Mouse (Mus musculus) embryo, embryonic 11.5 days (tissue): ENCODE data around the gene Uox.

Source experiments
- DNase-seq: peaks from one replicate; pipeline ENCODE4 v3.0.0-alpha.2; 2012; ENCODE audit warnings: low read depth, low spot score

Gene Uox

DNA sequence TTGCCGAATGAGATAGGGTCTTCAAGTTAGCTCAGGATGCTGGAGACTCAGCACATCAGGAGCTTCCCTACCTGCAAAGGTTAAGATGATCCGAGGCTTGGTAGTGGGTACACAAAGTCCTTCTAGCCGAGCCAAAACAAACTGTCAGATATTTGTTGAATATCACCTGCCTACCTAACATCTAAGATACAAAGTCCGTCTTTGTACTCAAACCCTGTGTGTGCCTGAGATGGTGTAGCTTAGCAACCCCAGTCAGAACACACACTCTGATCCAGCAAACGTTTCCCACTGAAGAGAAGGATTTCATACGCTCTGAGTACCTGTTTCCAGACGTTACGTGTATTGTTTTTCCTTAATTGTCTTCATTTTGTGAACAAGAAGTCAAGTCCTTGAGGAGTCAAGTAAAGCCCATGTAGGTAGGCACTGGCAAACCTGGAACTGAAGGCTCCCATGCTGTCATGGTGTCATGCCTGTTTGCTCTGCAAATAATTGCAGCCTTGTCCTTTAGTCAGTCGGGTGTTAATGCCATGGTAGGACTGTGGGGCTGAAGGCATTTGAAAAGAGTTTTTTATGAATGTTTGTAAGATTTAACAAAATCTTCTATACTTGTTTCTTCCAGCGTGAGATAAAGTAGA is at the start of gene Uox:
Gene Uox (plus strand): TSS at position 279 of the 635 bp plus-strand sequence.
- DNase-seq = no peak

DNA sequence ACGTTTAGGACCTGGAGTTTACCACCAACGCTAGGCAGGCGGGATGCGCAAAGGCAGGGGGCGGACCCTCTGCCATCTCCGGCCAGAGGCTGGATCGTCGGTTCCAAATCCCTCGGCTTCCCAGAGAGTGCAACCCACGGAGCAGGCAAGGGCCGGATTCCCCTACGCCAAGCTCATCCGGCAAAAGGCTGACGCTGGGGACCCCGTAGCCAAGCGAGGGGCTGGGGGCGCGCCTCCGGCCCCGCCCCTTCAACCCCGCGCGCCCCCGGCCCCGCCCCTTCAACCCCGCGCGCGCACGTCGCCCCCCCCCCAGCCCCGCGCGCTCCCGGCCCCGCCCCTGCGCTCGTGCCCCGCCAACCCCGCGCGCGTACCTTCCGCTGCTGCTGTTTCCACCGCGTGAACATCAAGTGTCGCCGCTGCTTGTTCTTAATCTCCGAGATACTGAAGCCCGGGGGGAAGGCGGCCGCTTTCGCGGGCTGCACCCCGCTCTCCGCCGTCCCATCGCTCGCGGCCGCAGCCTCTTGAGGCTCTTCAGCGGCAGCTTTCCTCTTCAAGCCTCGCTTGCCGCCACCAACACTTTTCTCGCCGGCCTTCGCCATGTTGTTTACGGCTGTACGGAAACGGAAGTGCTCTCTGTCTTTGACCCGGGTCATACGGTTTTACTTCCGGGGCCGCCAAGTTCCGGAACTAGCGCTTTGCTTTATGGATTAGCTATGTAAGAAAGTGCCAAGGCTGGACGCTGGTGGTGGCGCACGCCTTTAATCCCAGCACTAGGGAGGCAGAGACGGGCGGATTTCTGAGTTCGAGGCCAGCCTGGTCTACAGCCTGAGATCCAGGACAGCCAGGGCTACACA is 49.2 kb upstream of the Uox start, which contains the start of gene Rpf1:
Gene Rpf1 (minus strand): TSS at position 632 of the 854 bp plus-strand sequence.
- peak; percentile 82 for DNase-seq

DNA sequence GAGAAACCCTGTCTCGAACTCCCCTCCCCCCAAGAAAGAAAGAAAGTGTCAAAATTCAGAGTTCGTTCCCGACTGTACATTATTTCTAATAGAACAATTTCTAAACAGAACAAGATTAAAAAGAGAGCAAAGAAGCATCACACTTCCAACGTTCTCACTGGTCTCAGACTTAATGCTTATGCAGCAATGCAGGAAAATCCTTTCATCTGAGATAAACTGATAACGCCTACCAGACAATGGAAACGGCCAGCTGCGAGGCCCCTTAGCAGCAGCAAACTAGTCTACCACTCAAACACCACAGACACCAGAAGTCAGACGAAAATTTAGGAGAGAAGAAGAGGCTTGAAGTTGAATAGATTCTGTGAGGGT is 48.6 kb upstream of the Uox start:
- DNase-seq = no peak

DNA sequence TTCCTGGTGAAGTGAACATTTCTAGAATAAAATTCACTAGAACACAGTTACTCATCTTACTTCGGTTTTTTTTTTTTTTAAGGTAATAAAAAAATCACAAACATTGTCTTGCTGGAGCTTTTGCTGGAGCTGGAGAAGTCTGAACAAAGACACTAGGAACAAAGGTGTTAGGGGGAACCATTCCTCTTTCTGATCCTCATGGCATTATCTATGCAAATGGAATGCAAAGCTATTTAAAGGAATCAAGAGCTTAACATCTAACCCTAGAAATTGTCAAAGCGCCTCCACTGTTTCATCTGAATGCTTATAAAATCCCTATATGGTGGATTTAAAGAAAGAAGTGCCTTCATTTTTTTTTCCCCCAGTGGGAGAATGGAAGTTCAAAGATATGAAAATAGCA is 41.9 kb upstream of the Uox start:
- no peak for DNase-seq

DNA sequence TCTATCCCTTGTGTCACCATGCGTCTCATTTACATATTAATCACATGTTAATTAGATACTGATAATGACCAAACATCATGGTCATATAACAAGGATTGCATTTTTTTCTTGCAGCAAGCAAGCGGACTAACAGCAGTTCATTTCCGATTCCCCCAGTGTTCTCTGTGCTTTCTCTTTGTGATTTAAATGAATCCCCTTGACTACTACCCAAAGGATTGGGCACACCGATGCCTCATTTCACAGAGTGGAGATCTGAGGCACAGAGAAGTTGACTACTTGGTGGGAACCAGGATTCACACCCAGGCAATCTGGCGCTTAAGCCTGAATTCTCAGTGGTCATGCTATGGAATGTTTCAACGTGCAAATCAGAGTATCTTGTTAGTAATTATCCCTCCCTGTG is 35.2 kb upstream of the Uox start:
- no peak for DNase-seq

DNA sequence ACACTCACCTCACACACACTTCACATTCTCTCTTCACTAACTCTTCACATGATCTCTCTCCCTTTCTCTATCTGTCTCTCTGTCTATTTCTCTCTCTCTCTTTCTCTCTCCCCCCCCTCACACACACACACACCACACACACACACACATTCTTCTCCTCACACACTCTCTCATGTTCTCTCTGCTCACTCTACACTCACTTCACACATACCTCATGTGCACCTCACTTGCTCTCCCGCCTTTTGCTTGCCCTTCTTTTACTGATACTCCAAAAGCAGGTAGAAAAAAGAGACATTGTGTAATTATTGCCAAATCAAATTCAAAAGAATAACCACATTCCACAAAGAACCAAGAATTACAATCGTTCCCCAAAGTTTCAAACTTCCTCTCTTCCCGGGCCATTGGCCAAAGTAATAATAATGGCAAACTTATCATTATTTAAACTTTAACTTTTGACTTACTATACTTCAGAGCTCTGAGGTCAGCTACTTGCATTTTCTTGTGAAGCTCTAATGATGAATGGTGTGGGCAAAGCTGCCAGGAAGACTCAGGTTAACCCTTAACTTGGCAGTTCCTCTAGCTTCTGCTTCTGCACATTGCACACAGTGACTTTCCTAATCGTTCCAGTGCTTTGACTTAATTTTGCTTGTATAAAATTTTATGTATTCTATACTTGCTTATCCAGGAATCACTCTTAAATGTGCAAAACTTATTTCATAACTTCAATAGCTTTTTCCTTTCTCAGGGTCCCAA is 29.5 kb upstream of the Uox start:
- no peak for DNase-seq

DNA sequence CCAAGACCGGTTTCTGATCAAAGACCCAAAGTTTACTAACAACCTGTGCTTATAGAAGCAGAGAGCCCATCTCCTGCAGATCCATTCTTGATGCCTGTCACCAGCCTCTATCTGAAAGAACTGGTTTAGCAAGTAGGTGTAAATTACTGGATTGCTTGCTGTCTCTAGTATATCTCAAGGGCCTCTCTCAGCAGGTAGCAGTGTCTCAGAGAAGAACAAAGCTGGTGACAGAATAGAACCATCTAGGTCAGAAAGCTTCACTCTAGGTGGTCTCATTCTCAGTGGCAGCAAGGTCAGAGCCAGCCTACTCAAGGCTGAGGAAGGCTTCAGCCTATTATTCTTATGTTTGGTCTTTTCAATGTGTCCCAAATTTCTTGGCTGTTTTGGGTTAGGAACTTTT is 26.6 kb upstream of the Uox start:
- DNase-seq = no peak

DNA sequence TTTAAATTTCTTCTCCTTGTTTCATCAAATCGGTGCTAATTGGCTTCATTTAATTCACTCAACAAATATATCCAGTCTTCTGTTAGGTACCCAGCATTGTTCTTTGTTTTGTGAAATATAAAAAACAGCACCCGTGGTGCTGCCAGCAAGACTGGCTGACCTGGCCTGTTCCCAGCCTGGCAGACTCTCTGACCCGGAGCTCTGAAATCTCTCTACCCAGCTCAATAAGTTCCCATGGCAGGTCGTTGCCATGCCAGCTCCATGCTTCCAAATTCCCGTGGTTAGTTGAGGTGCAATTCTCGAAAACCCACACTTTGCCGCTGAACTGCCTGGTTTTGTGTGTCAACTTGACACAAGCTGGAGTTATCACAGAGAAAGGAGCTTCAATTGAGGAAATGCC is 15.4 kb upstream of the Uox start:
- DNase-seq = no peak

DNA sequence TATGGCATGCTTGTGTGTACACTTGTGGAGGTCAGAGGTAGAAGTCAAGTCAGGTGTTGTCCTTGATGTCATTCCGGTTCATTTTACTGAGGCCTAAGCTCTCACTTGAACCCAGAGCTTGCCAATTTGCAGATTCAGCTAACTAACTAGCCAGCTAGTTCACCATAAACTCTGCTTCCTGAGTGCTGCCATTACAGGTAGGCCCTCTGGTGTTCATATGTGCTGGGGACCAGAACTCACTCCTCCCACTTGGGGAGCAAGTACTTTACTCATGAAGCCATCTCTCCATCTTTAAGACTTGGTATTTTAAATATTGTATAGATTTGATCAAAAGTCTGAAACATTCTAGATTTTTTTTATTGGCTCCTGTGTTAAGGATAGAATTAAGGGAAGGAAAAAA is 13.7 kb upstream of the Uox start:
- DNase-seq = no peak

DNA sequence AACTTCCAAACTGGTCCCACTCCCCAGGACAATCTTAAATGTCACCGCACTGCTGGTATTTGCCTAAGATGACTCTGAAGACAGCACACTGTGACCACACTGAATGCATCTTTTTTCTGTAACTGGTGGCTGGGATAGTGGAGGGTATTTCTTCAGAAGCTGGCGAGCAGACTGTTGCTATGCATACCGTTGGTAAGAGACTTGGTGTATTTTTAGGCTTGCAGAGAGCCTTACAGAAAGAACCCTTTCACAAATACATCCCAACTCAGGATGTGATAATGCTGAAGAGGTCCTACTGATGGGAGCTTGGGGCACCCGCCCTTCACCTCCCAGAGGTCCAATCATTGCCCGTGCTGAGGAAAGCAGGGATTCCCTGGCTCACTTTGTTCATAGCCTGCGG is 12.7 kb upstream of the Uox start:
- DNase-seq = no peak

DNA sequence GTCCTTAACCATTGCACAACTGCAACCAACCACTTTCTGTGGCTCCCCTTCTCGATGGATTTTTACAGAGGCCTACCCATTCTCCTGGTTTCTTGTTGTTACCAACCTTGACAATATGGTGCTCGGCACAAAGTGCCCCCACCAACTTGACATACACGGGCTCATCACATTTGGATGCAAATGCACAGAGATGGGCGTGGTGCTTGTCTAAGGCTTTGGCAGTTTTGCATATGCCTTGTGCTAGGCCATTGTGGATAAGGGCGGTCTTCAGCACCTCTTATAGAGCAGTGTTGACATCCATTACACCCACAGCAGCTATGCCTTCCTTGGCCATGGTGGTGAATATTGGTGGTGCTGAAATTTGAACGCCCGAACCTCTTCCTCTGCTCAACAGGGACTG is 7.3 kb upstream of the Uox start:
- no peak for DNase-seq

DNA sequence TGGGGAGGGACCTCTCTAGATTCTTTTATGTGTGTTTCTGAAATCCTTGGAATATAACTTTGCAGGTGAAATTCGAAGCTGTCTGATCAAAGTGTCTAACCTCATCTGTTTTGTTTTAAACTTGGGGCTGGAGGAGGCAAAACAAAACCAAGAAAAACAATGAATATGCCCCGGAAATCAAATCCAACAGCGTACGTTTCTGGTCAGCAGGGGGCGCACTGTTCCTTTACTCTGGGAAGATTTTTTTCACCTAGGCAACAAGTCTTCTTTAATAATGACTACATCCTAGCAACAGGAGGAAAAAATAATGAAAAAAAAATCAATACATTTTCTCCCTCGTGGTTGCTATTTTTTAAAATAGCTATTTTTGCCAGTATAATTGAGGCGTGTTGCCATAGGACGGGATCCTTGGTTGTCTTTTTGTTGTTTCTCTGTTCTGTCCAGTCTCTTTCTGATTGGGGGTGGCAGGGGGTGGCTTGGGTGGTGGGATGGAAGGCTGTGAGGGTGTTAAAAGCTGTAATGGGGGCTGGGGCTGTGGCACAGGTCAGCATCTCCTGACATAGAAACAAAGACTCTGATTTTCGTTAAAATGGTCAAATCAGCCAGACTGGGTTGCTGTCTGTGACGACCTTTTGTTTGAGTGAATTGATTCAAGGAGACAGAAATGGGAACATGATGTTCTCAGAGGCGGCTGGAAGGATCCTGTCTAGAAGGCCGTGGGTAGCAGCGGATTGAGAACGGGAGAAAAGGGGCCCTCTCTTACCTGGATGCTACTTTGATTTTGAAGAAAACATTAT is 5.8 kb upstream of the Uox start:
- peak; percentile 71 for DNase-seq

DNA sequence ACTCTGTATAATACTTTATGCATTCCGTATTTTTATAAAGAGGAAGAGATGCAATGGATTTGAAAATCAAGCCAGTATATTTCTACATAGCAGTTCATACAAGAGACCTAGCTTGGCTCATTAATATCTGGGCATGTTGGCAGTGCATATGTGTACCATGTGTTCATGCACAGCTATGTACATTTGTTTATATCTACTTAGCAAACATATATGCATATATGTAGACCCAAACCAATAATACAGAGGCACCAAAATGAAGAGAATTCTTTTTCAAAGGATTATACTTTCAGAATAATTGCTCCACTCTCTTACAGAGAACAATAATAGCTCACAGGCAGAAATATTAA is 5.2 kb upstream of the Uox start:
- DNase-seq = no peak

DNA sequence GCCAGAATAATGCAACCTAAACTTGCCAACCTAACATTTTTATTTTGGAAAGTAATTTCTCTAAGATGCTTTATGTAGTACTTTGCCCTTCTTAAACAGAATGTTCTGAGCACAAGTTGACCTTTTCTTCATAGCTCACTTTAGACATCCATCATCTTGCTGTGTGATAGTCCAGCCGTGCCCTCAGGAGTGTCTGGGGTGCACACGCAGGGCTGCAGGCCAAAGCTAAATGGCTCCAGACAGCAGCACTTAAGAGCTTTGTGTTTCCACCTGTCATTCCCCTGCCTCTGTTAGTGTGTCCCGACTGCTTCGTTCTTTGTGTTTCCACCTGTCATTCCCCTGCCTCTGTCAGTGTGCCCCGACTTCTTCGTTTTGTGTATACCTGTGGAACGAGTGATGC is 2.9 kb upstream of the Uox start:
- DNase-seq = no peak

DNA sequence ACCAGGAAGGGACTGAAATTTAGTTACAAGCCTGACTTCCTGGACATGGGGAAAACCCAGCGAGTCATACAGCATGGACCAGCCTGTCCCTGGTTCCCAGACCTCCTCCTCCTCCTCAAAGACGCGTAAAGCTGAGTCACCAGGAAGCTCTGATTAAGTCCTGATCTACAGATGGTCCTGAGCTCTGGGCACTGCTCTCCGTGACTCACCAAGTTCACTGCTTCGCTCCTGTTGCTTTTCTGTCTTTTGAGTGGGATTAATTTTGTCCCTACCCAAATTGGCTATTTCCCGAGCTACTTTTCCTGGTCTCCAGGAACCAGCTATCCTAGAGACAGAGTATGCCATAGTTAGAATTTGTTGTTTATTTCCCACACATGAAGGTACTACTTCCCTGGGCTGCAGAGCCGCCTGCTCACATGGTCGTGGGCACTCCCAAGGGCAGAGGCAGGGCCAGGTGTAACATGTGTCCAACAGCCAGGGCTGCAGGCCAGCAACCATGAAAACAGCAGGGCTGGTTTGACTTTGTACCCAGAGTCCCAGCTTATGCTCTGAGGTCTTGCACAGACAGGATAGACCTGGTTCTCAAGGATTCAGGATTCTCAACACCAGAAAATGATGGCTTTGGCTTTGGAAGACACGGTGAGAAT is 2.2 kb upstream of the Uox start:
- DNase-seq = no peak

DNA sequence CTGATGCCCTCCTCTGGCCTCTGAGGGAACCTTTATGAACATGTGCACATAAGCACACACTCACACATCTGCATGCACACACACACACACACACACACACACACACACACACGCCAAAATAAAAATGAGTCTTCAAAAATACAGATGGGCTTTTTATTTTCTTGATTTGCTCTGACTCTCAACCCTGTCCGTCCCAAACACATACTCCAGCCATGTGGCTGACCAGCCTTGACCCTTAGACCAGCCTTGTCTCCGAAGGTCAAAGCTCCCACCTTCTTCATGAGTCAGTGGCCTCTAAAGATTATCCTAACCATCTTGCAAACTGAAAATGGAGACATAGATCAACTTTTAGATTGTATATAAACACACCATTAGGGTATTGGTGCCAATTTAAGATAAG is 632 bp upstream of the Uox start:
- DNase-seq = no peak

DNA sequence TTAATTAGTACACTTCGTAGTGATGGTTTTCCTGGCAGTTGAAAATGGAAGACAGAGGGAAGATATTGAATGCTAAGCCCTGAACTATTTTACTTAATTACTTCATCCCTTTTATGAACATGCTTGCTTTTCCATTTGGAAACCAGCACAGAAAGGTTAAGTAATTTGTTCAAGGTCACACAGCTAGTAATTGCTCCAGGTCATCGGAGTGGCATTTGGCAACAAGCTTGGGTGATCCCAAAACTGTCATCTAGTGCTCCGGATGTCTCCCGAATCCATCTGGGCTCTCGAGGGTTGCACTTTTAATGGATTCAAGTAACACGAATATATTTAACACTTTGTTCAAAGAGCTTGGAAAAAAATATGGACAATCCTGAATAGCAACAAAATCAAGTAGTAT is 713 bp downstream of the Uox start:
- no peak for DNase-seq

DNA sequence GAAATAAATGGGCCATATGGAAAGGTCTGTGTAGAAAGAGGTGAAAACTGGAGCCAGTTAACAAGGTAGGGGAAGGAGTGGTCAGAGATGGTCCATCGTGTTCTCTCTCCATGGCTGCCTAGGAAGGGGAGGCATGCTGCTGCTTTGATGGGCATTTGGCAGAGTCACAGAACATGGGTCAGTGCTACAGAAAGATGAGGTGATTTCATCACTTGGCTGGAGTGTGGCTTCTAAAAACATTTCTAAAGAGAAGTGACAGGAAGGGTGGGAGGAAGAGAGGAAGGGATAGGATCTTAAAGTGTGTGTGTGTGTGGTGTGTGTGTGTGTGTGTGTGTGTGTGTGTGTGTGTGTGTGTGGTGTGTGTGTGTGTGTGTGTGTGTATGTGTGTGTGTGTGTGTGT is 1.1 kb downstream of the Uox start:
- DNase-seq = no peak

DNA sequence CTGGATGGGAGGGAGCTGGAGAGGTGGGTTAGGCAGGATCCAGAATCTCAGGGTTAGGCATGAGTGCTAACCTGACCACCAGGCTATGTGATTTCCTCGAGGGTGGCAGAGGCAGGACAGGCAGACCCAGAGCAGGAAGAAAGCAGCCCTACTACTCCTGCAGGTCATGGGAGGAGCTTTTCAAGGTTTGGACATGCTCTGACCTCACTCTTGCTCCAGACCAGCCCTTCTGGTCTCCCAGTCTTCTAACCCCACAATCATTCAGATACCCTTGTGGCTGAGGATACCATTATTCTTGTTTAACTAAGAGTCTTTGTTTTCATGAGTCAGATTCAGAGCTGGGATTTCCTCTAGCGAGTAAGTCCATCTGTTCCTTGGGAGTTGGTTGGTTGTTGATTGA is 7.4 kb downstream of the Uox start:
- DNase-seq = no peak

DNA sequence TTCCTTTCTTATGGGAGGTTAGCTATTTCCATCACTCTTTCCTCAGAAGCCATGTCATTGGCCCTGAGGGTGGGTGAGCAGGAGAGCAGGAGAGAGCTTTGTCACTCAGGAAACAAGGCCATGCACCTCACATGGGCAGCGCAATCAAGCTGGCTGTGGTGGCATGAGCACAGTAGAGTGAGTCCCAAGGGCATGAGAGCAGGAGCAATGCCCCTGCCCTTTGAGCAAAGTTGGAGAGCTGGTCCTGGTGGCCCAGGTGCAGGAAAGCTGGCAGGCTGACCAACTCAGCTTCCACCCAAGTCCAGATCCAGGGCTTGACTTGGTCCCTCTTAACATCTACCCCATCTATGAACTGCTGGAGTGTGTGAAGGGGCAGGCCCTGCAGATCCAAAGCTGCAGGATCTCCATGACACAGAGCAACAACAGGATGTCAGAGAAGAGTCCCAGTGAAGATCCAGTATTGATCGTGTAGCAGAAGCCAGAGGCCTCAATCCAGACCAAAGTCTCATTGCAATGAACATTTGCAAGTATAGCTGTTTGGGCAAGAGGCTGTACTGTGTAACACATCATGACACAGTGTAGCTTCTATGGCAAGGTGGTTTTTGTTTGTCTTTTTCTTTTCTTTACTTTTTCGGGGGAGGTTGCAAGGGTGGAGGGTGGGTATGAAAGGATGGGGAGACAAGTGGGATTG is 10.0 kb downstream of the Uox start:
- DNase-seq = no peak

DNA sequence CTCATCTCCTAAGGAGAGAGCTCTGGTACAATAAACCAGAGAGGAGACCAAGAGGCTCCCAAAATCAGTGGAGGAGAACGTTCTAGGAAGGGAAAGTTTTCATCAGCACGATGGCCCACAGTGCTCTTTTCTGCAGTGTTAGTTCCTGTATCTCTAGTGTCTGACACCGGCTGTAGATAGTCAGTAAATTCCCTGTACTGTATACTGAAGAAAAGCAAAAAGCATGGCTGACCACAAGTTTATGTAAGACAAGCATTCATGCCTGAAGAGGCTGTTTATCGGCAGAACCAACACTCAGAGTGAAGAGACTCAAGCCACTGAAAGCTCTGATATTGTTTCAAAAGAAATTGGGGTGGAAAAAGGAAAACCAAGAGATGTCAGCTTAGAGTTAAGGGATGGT is 13.3 kb downstream of the Uox start:
- DNase-seq = no peak
